Comparison of ENCODE assay signal across 23 mouse cellular contexts in the genomic region with DNA sequence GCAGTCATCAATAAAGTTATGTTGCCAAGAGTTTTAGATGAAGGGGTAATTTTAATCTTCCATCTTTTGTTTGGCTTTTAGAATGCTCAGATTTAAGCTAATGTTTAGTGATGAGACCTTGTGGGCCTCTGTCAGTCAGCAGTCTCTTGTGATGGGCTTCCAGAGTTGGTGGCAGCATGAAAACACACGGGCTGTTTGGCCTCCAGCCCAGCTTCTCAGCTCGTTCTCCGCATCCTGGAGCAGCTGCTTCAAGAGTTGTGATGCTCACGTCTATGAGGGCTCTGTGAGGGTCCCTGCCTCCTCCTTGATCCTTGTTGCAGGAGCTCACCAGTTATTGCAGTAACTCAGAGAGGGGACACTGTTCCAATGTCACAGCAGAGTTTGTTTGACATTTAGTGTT. TPM values are rescaled to one million over a fixed set of nuclear protein-coding genes. Genes with fewer than 3 reads are reported as not detected.
DNase-seq lines count a peak whose midpoint lies in the region; ATAC-seq lines count a peak whose summit lies in the region.
"Had no signal": no experiment of that assay in that cellular context is flagged by ENCODE, and none has a peak within 500 bp of the region (broad histone marks: within the 10 kb centered on the region; RNA-seq: fewer than 3 reads in every experiment).

No protein-coding gene starts in this region.

- peak; percentile 45 to 55 for DNase-seq in cerebellum, postnatal 10 days
- DNase-seq in cerebellum, adult 9-10 months, result no peak
- no peak for DNase-seq in lung, postnatal 36 days
- DNase-seq in right cerebral cortex, postnatal 14 days, result peak; percentile 31
- DNase-seq in right cerebral cortex, postnatal 36 days (ENCODE audit: low spot score in 2 of 2), result no peak
- DNase-seq: adrenal gland, postnatal 10 days; cerebellum, adult 11-12 months; cerebellum, postnatal 36 days; gastrocnemius, postnatal 36 days had no signal

- 44% methylated on average over 4 of the region's 4 CpGs for WGBS in hindbrain, embryonic 13.5 days
- 69% methylated on average over 4 of the region's 4 CpGs for WGBS in hindbrain, embryonic 12.5 days
- WGBS in lung, embryonic 15.5 days, result 15% methylated on average over 4 of the region's 4 CpGs

- H3K4me2 ChIP-seq in hindbrain, embryonic 13.5 days, result no peak overlapping the region
- no peak overlapping the region for H3K4me2 ChIP-seq in hindbrain, embryonic 12.5 days (replicated peaks)
- no peak overlapping the region for H3K4me2 ChIP-seq in lung, embryonic 15.5 days
- H3K4me2 ChIP-seq: embryonic facial prominence, embryonic 15.5 days; hindbrain, embryonic 15.5 days; kidney, embryonic 15.5 days; limb, embryonic 12.5 days; neural tube, embryonic 13.5 days had no signal

- 0 out of 2 replicates have a peak overlapping the region, but pooled peaks have one; percentile 18 for H3K27ac ChIP-seq in hindbrain, embryonic 13.5 days
- H3K27ac ChIP-seq in hindbrain, embryonic 12.5 days, result no peak overlapping the region
- 0 out of 2 replicates have a peak overlapping the region, but pooled peaks have one; percentile 0 for H3K27ac ChIP-seq in lung, embryonic 15.5 days
- H3K27ac ChIP-seq: embryonic facial prominence, embryonic 15.5 days; hindbrain, embryonic 15.5 days; kidney, embryonic 15.5 days; limb, embryonic 12.5 days; liver, embryonic 14.5 days; neural tube, embryonic 13.5 days; stomach, postnatal 0 days had no signal

- no peak overlapping the region for H3K9ac ChIP-seq in hindbrain, embryonic 13.5 days
- H3K9ac ChIP-seq in hindbrain, embryonic 12.5 days, result no peak overlapping the region
- H3K9ac ChIP-seq in lung, embryonic 15.5 days, result no peak overlapping the region
- H3K9ac ChIP-seq: embryonic facial prominence, embryonic 15.5 days; hindbrain, embryonic 15.5 days; kidney, embryonic 15.5 days; limb, embryonic 12.5 days; liver, embryonic 14.5 days; neural tube, embryonic 13.5 days had no signal

- H3K36me3 ChIP-seq in hindbrain, embryonic 13.5 days, result no peaks in the 10 kb centered on the region
- H3K36me3 ChIP-seq in hindbrain, embryonic 12.5 days, result no peaks in the 10 kb centered on the region
- no peaks in the 10 kb centered on the region for H3K36me3 ChIP-seq in lung, embryonic 15.5 days
- H3K36me3 ChIP-seq: embryonic facial prominence, embryonic 15.5 days; hindbrain, embryonic 15.5 days had no signal

- H3K9me3 ChIP-seq in hindbrain, embryonic 13.5 days, result no peaks in the 10 kb centered on the region
- H3K9me3 ChIP-seq in hindbrain, embryonic 12.5 days (replicated peaks), result no peaks in the 10 kb centered on the region
- H3K9me3 ChIP-seq in lung, embryonic 15.5 days, result no peaks in the 10 kb centered on the region
- H3K9me3 ChIP-seq: embryonic facial prominence, embryonic 15.5 days; hindbrain, embryonic 15.5 days; kidney, embryonic 15.5 days; limb, embryonic 12.5 days; neural tube, embryonic 13.5 days had no signal

- ATAC-seq in hindbrain, embryonic 13.5 days (ENCODE audit: low FRiP score), result no peak
- ATAC-seq in hindbrain, embryonic 12.5 days (ENCODE audit: low FRiP score), result no peak
- peak; percentile 76; the same call in 1 of the 2 replicates for ATAC-seq in lung, embryonic 15.5 days (ENCODE audit: borderline replicate concordance, extremely low read depth, low FRiP score, low TSS enrichment)
- ATAC-seq: activated CD4-positive, CD25-positive, alpha-beta regulatory T cell, adult 4 months; CD4-positive, CD25-positive, alpha-beta regulatory T cell, adult 4 months; intestine, embryonic 16.5 days; Patski had no signal

- no peak overlapping the region for H3K4me3 ChIP-seq in hindbrain, embryonic 13.5 days
- no peak overlapping the region for H3K4me3 ChIP-seq in hindbrain, embryonic 12.5 days
- H3K4me3 ChIP-seq in lung, embryonic 15.5 days, result no peak overlapping the region
- H3K4me3 ChIP-seq: embryonic facial prominence, embryonic 15.5 days; hindbrain, embryonic 15.5 days; kidney, embryonic 15.5 days; limb, embryonic 12.5 days; neural tube, embryonic 13.5 days had no signal

- no peaks in the 10 kb centered on the region for H3K27me3 ChIP-seq in hindbrain, embryonic 13.5 days
- H3K27me3 ChIP-seq in hindbrain, embryonic 12.5 days, result no peaks in the 10 kb centered on the region
- H3K27me3 ChIP-seq in lung, embryonic 15.5 days, result no peaks in the 10 kb centered on the region
- H3K27me3 ChIP-seq: embryonic facial prominence, embryonic 15.5 days; hindbrain, embryonic 15.5 days; kidney, embryonic 15.5 days; limb, embryonic 12.5 days; neural tube, embryonic 13.5 days; Patski had no signal

- H3K4me1 ChIP-seq in hindbrain, embryonic 13.5 days (replicated peaks), result peaks cover 65% of the 10 kb centered on the region
- peaks cover 31% of the 10 kb centered on the region for H3K4me1 ChIP-seq in hindbrain, embryonic 12.5 days
- H3K4me1 ChIP-seq in lung, embryonic 15.5 days, result peaks cover 68% of the 10 kb centered on the region

RNA-seq across cellular contexts. Expression of a gene that starts 29.0 kb away (rescaled TPM):
- polyA plus RNA-seq in hindbrain, embryonic 13.5 days (2015; fragmentation: Nextera tagmentation; extraction: Ambion mirVana), result 12.5 and 13.1 TPM in 2 replicates
- 15.6 and 16.1 TPM in 2 replicates for polyA plus RNA-seq in hindbrain, embryonic 12.5 days (2016; fragmentation: Nextera tagmentation; extraction: Ambion mirVana)
- polyA plus RNA-seq in lung, embryonic 15.5 days (2015; fragmentation: Nextera tagmentation; extraction: Ambion mirVana), result 18.2 and 18.5 TPM in 2 replicates

RNA-seq across cellular contexts. Expression of a gene that starts 58.9 kb away (rescaled TPM):
- 84.5 and 87.0 TPM in 2 replicates for polyA plus RNA-seq in hindbrain, embryonic 13.5 days (2015; fragmentation: Nextera tagmentation; extraction: Ambion mirVana)
- 82.2 and 83.7 TPM in 2 replicates for polyA plus RNA-seq in hindbrain, embryonic 12.5 days (2016; fragmentation: Nextera tagmentation; extraction: Ambion mirVana)
- polyA plus RNA-seq in lung, embryonic 15.5 days (2015; fragmentation: Nextera tagmentation; extraction: Ambion mirVana), result 101 and 105 TPM in 2 replicates

Comparison
In these comparisons a context has a peak if more than half of its experiments do, and no peak if none do; other contexts are left out.
1. DNase-seq: peak in cerebellum, postnatal 10 days (2 of 2) and right cerebral cortex, postnatal 14 days (single experiment); none in cerebellum, adult 9-10 months (single experiment), lung, postnatal 36 days (single experiment) and right cerebral cortex, postnatal 36 days (0 of 2).